Mouse (Mus musculus): ENCODE measurements around the gene Cchcr1.

The Cchcr1 gene

GRCm38 (mm10) chr17:35513886-35514285 is 3.0 kb upstream of the Cchcr1 start:
- peak; percentile 60 to 88 for DNase-seq (ENCODE audit: inconsistent age in 2 of 2, low spot score in 1 of 2)

DNA sequence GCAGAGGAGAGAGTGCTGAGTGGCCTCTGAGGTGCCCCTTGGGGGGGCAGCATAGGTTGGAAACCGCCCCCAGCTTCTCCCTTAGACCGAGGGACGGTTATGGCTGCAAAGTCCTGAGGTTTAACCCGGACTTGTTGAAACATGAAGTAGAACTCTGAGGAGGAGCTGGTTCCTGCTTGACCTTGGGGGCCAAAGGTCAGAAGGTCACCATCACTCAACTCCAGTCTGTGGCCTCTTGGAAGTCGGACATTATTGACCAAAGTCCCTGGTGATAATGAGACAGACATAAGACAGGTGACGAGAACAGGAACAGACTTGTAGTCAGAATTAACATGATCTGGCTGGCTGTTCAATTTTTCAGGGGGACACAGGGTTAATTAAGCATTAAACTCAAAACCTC is 2.1 kb upstream of the Cchcr1 start:
- no peak for DNase-seq (ENCODE audit: inconsistent age in 2 of 2, low spot score in 1 of 2)

GRCm38 (mm10) chr17:35515911-35516640 is 824 bp upstream of the Cchcr1 start:
- DNase-seq (ENCODE audit: inconsistent age in 2 of 2, low spot score in 1 of 2) = peak in 1 of 2 experiments; percentile 40

DNA sequence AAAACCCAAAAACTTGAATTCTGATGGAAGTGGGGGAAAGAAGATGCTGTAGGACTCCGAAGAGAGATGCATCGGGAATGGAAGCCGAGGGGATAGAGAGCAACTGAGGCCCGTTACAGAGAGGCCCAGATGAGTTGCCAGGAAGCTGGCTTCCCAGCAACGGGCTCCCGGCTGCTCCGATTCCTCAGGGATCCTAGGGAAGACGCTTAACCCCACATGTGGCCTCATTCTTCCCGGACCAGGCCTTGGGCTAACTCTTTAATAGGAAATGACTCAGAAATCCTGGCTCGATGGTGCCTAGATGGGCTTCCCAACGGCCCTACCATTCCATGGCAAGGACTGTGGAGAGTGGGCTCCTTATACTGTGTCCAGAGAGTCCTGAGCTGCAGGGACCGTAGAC is 626 bp downstream of the Cchcr1 start:
- DNase-seq (ENCODE audit: inconsistent age in 2 of 2, low spot score in 1 of 2) = peak in 1 of 2 experiments; percentile 54

- DNase-seq (ENCODE audit: inconsistent age in 2 of 2, low spot score in 1 of 2) = no peak
Observed at GRCm38 (mm10) chr17:35524354-35524753, 7.5 kb downstream of the Cchcr1 start.

DNA sequence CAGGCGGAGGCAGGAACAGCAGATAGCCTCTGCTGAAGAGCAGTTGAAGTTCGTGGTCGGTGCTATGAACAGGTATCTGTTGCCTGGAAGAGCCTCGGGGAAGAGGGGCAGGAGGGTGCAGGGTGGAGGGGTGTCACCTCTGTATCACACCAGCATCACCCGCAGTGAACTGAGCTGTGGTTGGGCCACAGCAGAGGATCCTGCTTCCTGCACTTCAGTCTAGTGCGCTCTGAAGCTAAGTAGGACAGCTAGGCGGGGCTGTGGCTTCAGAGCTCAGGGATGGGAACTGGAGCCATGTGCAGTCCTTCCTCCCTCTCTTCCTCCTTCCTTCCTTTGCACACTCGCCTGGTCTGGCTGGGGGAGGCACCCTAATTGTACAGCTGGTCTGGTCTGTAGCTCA is 9.7 kb downstream of the Cchcr1 start:
- no peak for DNase-seq (ENCODE audit: inconsistent age in 2 of 2, low spot score in 1 of 2)

GRCm38 (mm10) chr17:35532360-35532759 is 15.5 kb downstream of the Cchcr1 start:
- DNase-seq (ENCODE audit: inconsistent age in 2 of 2, low spot score in 1 of 2) = no peak

DNA sequence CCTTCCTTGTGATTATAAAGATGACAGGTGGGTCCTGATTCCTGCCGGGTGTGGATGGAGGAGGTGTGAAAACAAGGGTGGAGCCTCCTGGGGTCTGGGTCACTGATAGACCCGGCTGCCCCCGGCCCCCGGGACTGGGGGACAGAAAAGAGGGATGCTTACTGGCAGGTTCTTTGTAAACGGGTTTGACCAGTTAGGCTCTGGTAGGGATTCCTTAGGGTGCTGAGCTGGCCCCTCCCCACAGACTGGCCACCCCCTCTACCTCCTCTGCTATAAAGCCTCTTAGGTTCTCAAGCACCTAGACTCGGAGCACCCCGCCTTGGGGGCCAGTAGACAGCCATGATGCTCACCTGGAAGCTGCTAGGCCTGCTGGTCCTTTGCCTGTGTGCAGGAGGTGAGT is 16.0 kb downstream of the Cchcr1 start, which contains the start of gene Psors1c2:
Gene Psors1c2, plus strand, starts transcription at position 301 of the 400 bp plus-strand sequence.
- no peak for DNase-seq (ENCODE audit: inconsistent age in 2 of 2, low spot score in 1 of 2)

- peak; percentile 70 to 90 for DNase-seq (ENCODE audit: inconsistent age in 2 of 2, low spot score in 1 of 2)
Observed at GRCm38 (mm10) chr17:35534343-35534742, 17.4 kb downstream of the Cchcr1 start.

DNA sequence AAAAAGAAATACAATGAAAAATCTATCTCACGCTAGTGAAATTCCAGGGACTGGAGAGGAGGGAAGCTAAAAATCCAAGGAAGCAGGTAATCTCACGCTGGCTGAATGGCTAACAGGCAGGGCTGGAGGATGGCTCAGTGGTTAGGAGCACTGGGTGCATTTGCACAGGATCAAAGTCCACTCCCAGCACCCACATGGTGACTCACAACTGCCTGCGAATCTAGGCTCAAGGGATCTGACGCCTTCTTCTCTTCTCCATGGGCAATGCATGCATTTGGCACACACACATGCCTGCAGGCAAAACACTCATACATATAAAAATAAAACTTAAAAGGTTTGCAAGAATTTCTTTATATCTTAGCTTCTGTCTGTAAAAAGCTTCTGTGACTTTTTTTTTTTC is 20.5 kb downstream of the Cchcr1 start:
- no peak for DNase-seq (ENCODE audit: inconsistent age in 2 of 2, low spot score in 1 of 2)

- DNase-seq (ENCODE audit: inconsistent age in 2 of 2, low spot score in 1 of 2) = no peak
Observed at GRCm38 (mm10) chr17:35538476-35538875, 21.6 kb downstream of the Cchcr1 start.

DNA sequence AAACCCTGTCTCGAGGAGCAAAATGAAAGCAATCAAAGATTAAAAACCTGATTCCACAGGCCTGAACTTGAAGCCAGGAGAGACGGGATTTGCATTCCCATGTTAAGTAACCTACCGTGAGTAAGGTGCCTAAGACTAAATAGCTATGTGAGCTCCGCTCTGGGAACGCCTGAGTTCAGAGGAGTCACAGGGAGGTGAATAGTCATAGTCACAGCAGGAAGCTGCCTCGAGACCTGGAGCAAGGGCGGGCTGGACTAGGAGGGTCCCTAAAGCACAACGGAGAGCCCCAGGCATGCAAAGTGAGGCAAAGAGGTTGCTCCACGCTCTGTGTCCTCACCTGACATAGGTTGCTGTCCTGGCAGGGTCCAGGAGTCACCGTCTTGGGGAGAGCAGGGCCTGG is 22.6 kb downstream of the Cchcr1 start:
- DNase-seq (ENCODE audit: inconsistent age in 2 of 2, low spot score in 1 of 2) = no peak

DNA sequence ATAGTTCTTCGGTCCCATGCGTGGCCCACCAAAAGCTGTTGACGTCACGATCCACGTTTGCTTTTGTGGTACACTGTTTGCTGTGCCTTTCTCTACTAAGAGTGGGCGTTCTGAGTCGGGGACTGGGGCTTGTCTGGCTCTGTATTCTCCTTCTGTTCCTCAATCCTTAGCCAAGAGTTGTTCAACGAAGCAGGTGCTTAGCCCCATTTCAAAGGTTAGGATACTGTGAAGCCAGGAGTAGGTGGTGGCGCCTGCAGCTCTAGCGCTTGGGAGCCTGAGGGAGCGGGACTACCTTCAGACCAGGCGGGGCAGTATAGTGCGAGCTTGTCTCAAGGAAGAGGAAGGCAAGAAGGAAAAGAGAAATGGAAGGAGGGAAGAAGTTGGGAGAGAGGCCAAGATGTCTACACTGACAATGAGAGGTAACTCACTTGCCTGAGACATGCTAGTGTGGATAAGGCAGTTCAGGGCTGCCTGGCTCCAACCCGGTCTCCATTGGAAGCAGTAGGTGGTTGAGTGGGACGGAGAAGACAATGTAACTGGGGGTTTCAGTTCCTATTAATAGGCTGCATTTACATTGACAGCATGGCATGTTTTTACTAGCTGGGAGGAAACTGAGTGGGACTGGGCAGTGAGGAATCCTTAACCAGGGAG is 26.0 kb downstream of the Cchcr1 start:
- DNase-seq (ENCODE audit: inconsistent age in 2 of 2, low spot score in 1 of 2) = no peak

- DNase-seq (ENCODE audit: inconsistent age in 2 of 2, low spot score in 1 of 2) = no peak
Observed at GRCm38 (mm10) chr17:35543412-35543861, 26.5 kb downstream of the Cchcr1 start.

- no peak for DNase-seq (ENCODE audit: inconsistent age in 2 of 2, low spot score in 1 of 2)
Observed at GRCm38 (mm10) chr17:35544001-35544400, 27.1 kb downstream of the Cchcr1 start.

GRCm38 (mm10) chr17:35544680-35545079 is 27.8 kb downstream of the Cchcr1 start:
- DNase-seq (ENCODE audit: inconsistent age in 2 of 2, low spot score in 1 of 2) = peak; percentile 38 to 83

DNA sequence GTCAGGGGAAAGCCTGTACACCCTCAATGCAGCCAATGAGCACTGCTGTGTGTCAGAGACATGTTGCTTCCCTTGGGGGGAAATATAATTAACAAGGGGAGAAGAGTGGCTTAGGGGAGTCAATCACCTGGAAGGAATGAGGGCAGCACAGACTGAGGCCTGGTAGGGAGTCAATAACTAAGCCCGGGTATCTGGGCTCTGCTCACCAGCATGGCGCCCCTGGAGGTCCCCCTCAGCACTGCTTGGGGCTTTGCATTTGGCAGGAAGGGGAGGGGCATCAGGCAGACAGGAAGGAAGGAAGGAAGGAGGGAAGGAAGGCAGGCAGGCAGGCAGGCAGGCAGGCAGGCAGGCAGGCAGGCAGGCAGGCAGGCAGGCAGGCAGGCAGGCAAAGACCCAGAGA is 30.6 kb downstream of the Cchcr1 start:
- no peak for DNase-seq (ENCODE audit: inconsistent age in 2 of 2, low spot score in 1 of 2)

GRCm38 (mm10) chr17:35548636-35549035 is 31.7 kb downstream of the Cchcr1 start:
- no peak for DNase-seq (ENCODE audit: inconsistent age in 2 of 2, low spot score in 1 of 2)

DNA sequence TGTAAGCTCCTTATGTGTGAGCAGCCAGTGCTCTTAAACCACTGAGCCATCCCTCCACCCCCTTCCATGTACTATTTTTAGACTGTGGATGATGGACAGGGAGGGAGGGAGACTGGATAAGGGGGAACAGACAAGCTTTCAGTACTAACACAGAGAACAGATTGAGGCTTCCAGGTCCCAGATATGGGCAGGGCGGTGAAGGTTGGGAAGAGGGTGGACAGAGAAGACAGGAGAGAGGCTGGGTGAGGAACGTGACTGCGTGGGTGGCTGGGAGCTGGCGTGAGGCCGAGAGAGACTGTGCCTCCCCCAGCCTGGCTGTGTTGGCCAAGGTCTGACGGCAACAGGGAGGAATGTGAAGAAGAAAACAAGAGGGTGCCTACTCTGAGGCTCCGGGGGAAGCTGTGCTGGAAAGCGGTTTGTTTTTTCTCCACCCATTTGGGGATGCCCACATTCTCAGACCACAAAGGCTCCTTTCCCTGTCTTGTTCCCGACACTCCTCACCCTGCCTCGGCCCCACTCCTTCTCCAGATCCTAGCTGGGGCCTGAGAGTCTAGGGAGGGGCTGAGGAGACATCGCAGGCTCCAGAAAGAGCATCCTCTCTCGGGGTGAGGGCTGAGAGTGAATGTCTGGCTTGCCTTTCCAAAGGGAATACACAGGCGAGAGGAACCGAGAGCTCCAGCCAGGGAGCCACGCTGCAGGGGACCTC is 32.7 kb downstream of the Cchcr1 start:
- peak; percentile 85 to 94 for DNase-seq (ENCODE audit: inconsistent age in 2 of 2, low spot score in 1 of 2)

GRCm38 (mm10) chr17:35550143-35550494 is 33.2 kb downstream of the Cchcr1 start:
- no peak for DNase-seq (ENCODE audit: inconsistent age in 2 of 2, low spot score in 1 of 2)

DNA sequence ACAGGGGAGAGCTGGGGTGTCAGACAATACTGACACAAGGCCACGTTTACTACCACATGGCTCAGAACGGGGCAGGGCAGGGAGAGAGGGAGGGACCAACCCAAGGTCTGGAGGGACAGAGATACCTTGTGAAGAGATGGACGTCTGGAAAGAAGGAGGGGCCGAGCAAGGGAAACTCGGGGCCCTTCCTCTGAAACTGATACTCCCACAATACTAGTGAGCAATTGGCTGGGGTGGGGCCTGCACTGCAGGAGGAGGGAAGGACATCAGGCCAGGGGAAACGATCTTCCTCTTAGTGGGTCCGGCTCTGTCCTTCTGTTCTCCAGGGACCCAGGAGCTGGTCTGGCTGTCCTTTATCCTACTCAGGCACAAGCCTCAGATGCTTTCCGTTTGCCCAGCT is 34.0 kb downstream of the Cchcr1 start:
- peak in 1 of 2 experiments; percentile 58 for DNase-seq (ENCODE audit: inconsistent age in 2 of 2, low spot score in 1 of 2)

- DNase-seq (ENCODE audit: inconsistent age in 2 of 2, low spot score in 1 of 2) = peak; percentile 39 to 69
Observed at GRCm38 (mm10) chr17:35551881-35552414, 35.0 kb downstream of the Cchcr1 start, which contains the start of gene Cdsn. Cdsn (plus strand) TSS chr17:35552128.
